Mouse (Mus musculus) lung, postnatal 0 days (tissue): Measurements from ENCODE around the gene Gnb5. TPM values are rescaled to one million over a fixed set of nuclear protein-coding genes. Genes with fewer than 3 reads are reported as not detected.

Experiments used
- ATAC-seq: fragments of 200-750 bp; cut with Nextera tagmentation; 2 replicates; pipeline ENCODE4 v1.8.0; 2017; ENCODE audit warnings: moderate library complexity
- DNase-seq: peaks from one replicate; pipeline ENCODE4 v3.0.0-alpha.2; 2016; ENCODE audit warnings: low spot score
- H3K27ac ChIP-seq: fragments of 300-500 bp; sonication (generic); 2 replicates; pipeline ENCODE4 v1.5.1; 2014; ENCODE audit warnings: antibody characterized with exemption, mild to moderate bottlenecking, low read length, mixed read lengths
- H3K27me3 ChIP-seq: fragments of 300-500 bp; sonication (generic); replicated peaks from 2 replicates; pipeline ENCODE4 v1.6.1; 2014; ENCODE audit warnings: low read length, mixed read lengths; ENCODE audit not compliant: insufficient read depth
- H3K36me3 ChIP-seq: fragments of 300-500 bp; sonication (generic); 2 replicates; pipeline ENCODE4 v1.6.1; 2014; ENCODE audit warnings: low read length, mixed read lengths; ENCODE audit not compliant: insufficient read depth
- H3K4me1 ChIP-seq: fragments of 300-500 bp; sonication (generic); 2 replicates; pipeline ENCODE4 v1.6.1; 2014; ENCODE audit warnings: antibody characterized with exemption, low read depth, low read length, mixed read lengths; ENCODE audit not compliant: insufficient read depth
- H3K4me2 ChIP-seq: fragments of 300-500 bp; sonication (generic); replicated peaks from 2 replicates; pipeline ENCODE4 v1.6.1; 2014; ENCODE audit warnings: low read depth, mild to moderate bottlenecking, low read length, moderate library complexity, mixed read lengths
- H3K4me3 ChIP-seq: fragments of 300-500 bp; sonication (generic); 2 replicates; pipeline ENCODE4 v1.5.1; 2014; ENCODE audit warnings: low read depth, low read length
- H3K9ac ChIP-seq: fragments of 300-500 bp; sonication (generic); replicated peaks from 2 replicates; pipeline ENCODE4 v1.6.1; 2014; ENCODE audit warnings: low read depth, mild to moderate bottlenecking
- H3K9me3 ChIP-seq: fragments of 300-500 bp; sonication (generic); 2 replicates; pipeline ENCODE4 v1.6.1; 2016; ENCODE audit warnings: low read length, mixed read lengths
- CTCF ChIP-seq: IDR thresholded peaks from 2 replicates; pipeline ENCODE4 v1.5.1; 2016; ENCODE audit warnings: antibody characterized with exemption, mild to moderate bottlenecking
- EP300 ChIP-seq: IDR thresholded peaks from 2 replicates; pipeline ENCODE4 v1.6.1; 2016; ENCODE audit warnings: antibody characterized with exemption, mild to moderate bottlenecking, control low read depth
- WGBS: fragments of 180-500 bp; shearing (Covaris S2); extraction: QIAGEN DNeasy Blood & Tissue Kit; methylation state at CpG from one replicate; pipeline ENCODE4 v1.1.7; 2014; 5-methylcytosine and 5-hydroxymethylcytosine counted together
- polyA plus RNA-seq: library from polyadenylated mRNA; unstranded; fragments of >200 nt; fragmentation: Nextera tagmentation; extraction: Ambion mirVana; gene quantifications from 2 replicates; pipeline ENCODE4 v1.2.1, GENCODE M21; 2015

The Gnb5 gene
- polyA plus RNA-seq, 1 experiment from 2014 or later: 11.5 TPM

DNA sequence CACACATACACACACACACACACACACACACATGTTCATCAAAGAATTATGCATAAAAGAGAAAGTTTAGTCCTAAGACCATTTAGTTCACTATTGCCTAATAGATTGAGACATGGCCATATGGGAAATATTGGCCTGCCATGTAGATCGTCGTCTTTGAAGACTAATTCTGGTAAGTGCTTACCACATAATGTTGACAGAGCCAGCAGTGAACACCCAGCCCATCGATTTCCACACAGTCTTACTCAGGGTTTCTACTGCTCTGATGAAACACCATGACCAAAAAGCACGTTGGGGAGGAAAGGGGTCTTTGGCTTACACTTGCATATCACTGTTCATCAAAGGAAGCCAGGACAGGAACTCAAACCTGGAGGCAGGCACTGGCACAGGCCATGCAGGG, 36.3 kb downstream of the Gnb5 start:
- TF ChIP-seq EP300 (peak; percentile 74), CTCF (no peak)
- Histone ChIP-seq H3K4me2 (no peak overlapping the region), H3K9me3 (no peaks in the 10 kb centered on the region), H3K4me3 (no peak overlapping the region), H3K27ac (no peak overlapping the region), H3K36me3 (peaks cover 4% of the 10 kb centered on the region; the same call in 1 of the 2 replicates), H3K27me3 (no peaks in the 10 kb centered on the region), H3K4me1 (no peaks in the 10 kb centered on the region), H3K9ac (no peak overlapping the region)
- peak; percentile 88 for ATAC-seq
- peak; percentile 79 for DNase-seq
- 55% methylated on average over 4 of the region's 4 CpGs for WGBS

- H3K36me3 ChIP-seq: 0 out of 2 replicates have a peak, but pooled peaks cover 3% of the 10 kb centered on the region
- no peaks in the 10 kb centered on the region for H3K27me3 ChIP-seq
- no peak within 1 kb of the TSS for H3K9ac ChIP-seq
- ATAC-seq (no peak), DNase-seq (no peak)
- no peak for TF ChIP-seq CTCF
- no peak for TF ChIP-seq EP300
- H3K27ac ChIP-seq: no peak within 1 kb of the TSS
- H3K4me3 ChIP-seq: no peak within 1 kb of the TSS
- H3K4me2 ChIP-seq: no peak within 1 kb of the TSS
- 88% methylated on average over 5 of the region's 5 CpGs for WGBS
- no peaks in the 10 kb centered on the region for H3K4me1 ChIP-seq
- H3K9me3 ChIP-seq: no peaks in the 10 kb centered on the region
These were observed 41.4 kb downstream of the Gnb5 start, which contains the start of gene Bcl2l10 for GRCm38 (mm10) chr9:75347458-75347857. Gene Bcl2l10, plus strand, starts transcription at chr9:75347758.

DNA sequence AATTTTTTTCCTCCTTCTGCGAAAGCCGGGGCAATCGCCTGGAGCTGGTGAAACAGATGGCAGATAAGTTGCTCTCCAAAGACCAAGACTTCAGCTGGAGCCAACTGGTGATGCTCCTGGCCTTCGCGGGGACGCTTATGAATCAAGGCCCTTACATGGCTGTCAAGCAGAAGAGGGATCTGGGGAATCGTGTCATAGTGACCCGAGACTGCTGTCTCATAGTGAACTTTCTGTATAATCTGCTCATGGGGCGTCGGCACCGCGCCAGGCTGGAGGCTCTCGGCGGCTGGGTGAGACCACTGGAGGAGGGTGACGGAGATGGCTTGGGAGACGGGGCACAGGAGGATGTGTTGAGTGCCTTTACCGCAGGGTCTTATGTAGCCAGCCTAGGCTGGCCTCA, 42.0 kb downstream of the Gnb5 start:
- no peak overlapping the region for H3K4me3 ChIP-seq
- H3K4me2 ChIP-seq: no peak overlapping the region
- WGBS: 90% methylated on average over 17 of the region's 17 CpGs
- ATAC-seq: no peak
- TF ChIP-seq EP300 (no peak), CTCF (no peak)
- no peak overlapping the region for H3K27ac ChIP-seq
- no peaks in the 10 kb centered on the region for H3K4me1 ChIP-seq
- H3K9ac ChIP-seq: no peak overlapping the region
- H3K9me3 ChIP-seq: no peaks in the 10 kb centered on the region
- 0 out of 2 replicates have a peak, but pooled peaks cover 3% of the 10 kb centered on the region for H3K36me3 ChIP-seq
- DNase-seq: no peak
- H3K27me3 ChIP-seq: no peaks in the 10 kb centered on the region

DNA sequence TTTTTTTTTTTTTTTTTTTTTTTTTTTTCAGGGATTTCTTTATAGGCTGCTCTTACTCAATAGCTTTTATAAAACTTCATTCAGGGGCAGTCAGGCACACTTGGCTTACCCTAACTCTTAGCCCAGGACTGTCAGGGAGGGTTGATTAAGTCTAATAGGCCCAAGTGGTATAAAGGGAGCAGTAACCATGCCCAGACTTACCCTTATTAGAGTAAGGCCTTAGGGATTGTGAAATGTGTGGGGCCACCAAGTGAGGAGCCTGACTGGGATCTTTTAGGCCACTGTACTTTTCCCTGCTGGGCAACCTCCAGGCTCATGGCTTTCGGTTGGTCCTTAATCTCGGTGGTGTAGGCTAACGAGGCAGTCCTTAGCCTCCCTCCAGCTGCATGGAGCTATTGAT, 42.6 kb downstream of the Gnb5 start:
- WGBS: 77% methylated on average over 3 of the region's 3 CpGs
- no peak overlapping the region for H3K4me2 ChIP-seq
- H3K36me3 ChIP-seq: 0 out of 2 replicates have a peak, but pooled peaks cover 3% of the 10 kb centered on the region
- DNase-seq (no peak), ATAC-seq (no peak)
- no peak overlapping the region for H3K9ac ChIP-seq
- H3K27ac ChIP-seq: no peak overlapping the region
- no peaks in the 10 kb centered on the region for H3K9me3 ChIP-seq
- TF ChIP-seq EP300 (no peak), CTCF (no peak)
- H3K4me1 ChIP-seq: no peaks in the 10 kb centered on the region
- no peaks in the 10 kb centered on the region for H3K27me3 ChIP-seq
- no peak overlapping the region for H3K4me3 ChIP-seq

DNA sequence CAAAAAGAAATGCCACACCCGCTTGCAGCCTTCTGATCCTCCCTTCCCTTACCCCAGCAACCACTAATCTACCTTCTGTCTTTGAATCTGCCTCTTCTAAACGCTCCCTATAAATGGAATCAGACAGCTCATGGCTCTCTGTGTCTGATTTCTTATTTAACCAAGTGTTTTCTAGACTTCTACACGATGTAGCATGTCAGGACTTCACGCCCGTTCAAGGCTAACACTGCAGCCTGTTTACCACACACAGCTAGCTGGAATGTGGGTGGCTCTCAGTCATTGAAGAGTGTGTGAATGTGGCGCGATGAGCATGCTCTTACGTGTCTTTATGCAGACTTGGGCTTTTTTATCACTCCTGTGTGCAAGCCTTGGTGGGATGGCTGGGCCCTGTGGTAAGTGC, 47.0 kb downstream of the Gnb5 start:
- WGBS: 63% methylated on average over 8 of the region's 8 CpGs
- H3K27ac ChIP-seq: no peak overlapping the region
- H3K4me1 ChIP-seq: no peaks in the 10 kb centered on the region
- H3K36me3 ChIP-seq: 0 out of 2 replicates have a peak, but pooled peaks cover 3% of the 10 kb centered on the region
- H3K9ac ChIP-seq: no peak overlapping the region
- no peak overlapping the region for H3K4me2 ChIP-seq
- ATAC-seq: no peak
- no peak overlapping the region for H3K4me3 ChIP-seq
- TF ChIP-seq EP300: no peak
- TF ChIP-seq CTCF: no peak
- DNase-seq: no peak
- no peaks in the 10 kb centered on the region for H3K9me3 ChIP-seq
- no peaks in the 10 kb centered on the region for H3K27me3 ChIP-seq

DNA sequence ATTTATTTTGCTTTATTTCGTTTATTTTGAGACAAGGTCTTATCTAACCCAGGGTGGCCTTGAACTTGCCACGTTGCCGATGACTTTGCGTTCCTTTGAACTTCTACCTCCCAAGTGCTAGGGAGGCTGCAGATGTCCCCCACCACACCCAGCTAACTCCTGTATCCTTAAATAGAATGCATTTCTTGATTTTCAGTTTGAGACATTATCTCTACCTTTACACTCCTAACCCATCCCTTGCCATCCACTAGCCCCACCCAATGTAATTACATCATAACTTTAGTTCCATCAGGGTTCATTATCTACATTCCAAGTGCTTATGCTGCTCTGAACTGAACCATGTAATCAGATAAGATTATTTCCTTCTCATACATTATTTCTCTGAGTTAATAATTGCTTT, 49.7 kb downstream of the Gnb5 start:
- H3K9ac ChIP-seq: no peak overlapping the region
- H3K27ac ChIP-seq: no peak overlapping the region
- WGBS: 77% methylated on average over 4 of the region's 4 CpGs
- no peak overlapping the region for H3K4me2 ChIP-seq
- H3K4me1 ChIP-seq: no peaks in the 10 kb centered on the region
- H3K27me3 ChIP-seq: no peaks in the 10 kb centered on the region
- no peak for TF ChIP-seq CTCF
- TF ChIP-seq EP300: no peak
- H3K36me3 ChIP-seq: no peaks in the 10 kb centered on the region
- DNase-seq: no peak
- no peak overlapping the region for H3K4me3 ChIP-seq
- ATAC-seq: no peak
- no peaks in the 10 kb centered on the region for H3K9me3 ChIP-seq
